Mouse (Mus musculus) CD8-positive naive resting alpha-beta T cell, adult 2 months (primary cell): ENCODE data around the gene Ccdc157.
"Not testable (repeated sequence)": the region's sequence is repeated elsewhere in the genome, so short reads cannot be mapped to it uniquely, and the experiment has no call there.

Experiments used
- DNase-seq, 2 experiments: peaks; one replicate each; pipeline ENCODE4 v3.0.0; 2022; ENCODE audit warnings: low read depth in 2 of 2, low spot score in 2 of 2

Gene Ccdc157

GRCm38 (mm10) chr11:4133450-4133849 lies 26.6 kb downstream of the Ccdc157 start:
- DNase-seq: peak; percentile 17 to 38

GRCm38 (mm10) chr11:4128461-4128860 lies 31.6 kb downstream of the Ccdc157 start:
- DNase-seq: not testable (repeated sequence)

- DNase-seq: no peak
Observed at GRCm38 (mm10) chr11:4127059-4127458, 33.0 kb downstream of the Ccdc157 start.

GRCm38 (mm10) chr11:4123922-4124321 lies 36.2 kb downstream of the Ccdc157 start:
- DNase-seq: peak; percentile 32 to 41

GRCm38 (mm10) chr11:4122742-4123579 lies 37.1 kb downstream of the Ccdc157 start, which contains the start of gene Sec14l2:
Gene Sec14l2, minus strand, starts transcription at chr11:4123415.
- DNase-seq: peak; percentile 27 to 32

GRCm38 (mm10) chr11:4122226-4122625 lies 37.9 kb downstream of the Ccdc157 start:
- no peak for DNase-seq

GRCm38 (mm10) chr11:4121691-4122090 lies 38.4 kb downstream of the Ccdc157 start:
- no peak for DNase-seq

- DNase-seq: no peak
Observed at GRCm38 (mm10) chr11:4119635-4120034, 40.5 kb downstream of the Ccdc157 start.

- DNase-seq: peak in 1 of 2 experiments; percentile 15
Observed at GRCm38 (mm10) chr11:4118081-4118921, 41.8 kb downstream of the Ccdc157 start.

- DNase-seq: no peak
Observed at GRCm38 (mm10) chr11:4117372-4118071, 42.6 kb downstream of the Ccdc157 start.

- DNase-seq: no peak
Observed at GRCm38 (mm10) chr11:4116458-4117141, 43.5 kb downstream of the Ccdc157 start.

- DNase-seq: no peak
Observed at GRCm38 (mm10) chr11:4115407-4115806, 44.7 kb downstream of the Ccdc157 start.

- DNase-seq: not testable (repeated sequence)
Observed at GRCm38 (mm10) chr11:4114541-4114940, 45.6 kb downstream of the Ccdc157 start.

GRCm38 (mm10) chr11:4113970-4114369 lies 46.1 kb downstream of the Ccdc157 start:
- no peak for DNase-seq

GRCm38 (mm10) chr11:4113496-4113895 lies 46.6 kb downstream of the Ccdc157 start:
- DNase-seq: no peak

GRCm38 (mm10) chr11:4112861-4113260 lies 47.2 kb downstream of the Ccdc157 start:
- no peak for DNase-seq

- DNase-seq: no peak
Observed at GRCm38 (mm10) chr11:4112033-4112432, 48.1 kb downstream of the Ccdc157 start.

GRCm38 (mm10) chr11:4108691-4109090 lies 51.4 kb downstream of the Ccdc157 start:
- DNase-seq: no peak

- not testable (repeated sequence) for DNase-seq
Observed at GRCm38 (mm10) chr11:4107901-4108300, 52.2 kb downstream of the Ccdc157 start.

GRCm38 (mm10) chr11:4105444-4105843 lies 54.6 kb downstream of the Ccdc157 start:
- no peak for DNase-seq

- no peak for DNase-seq
Observed at GRCm38 (mm10) chr11:4104989-4105388, 55.1 kb downstream of the Ccdc157 start.
